Mouse (Mus musculus) C2C12 (cell line): Measurements from ENCODE around the gene Usp39.

ENCODE experiments used
- CEBPB ChIP-seq: IDR thresholded peaks from one replicate; pipeline ENCODE4 v1.6.1; 2011; ENCODE audit warnings: low read depth, mild to moderate bottlenecking, control low read depth, moderate library complexity
- CTCF ChIP-seq: IDR thresholded peaks from one replicate; pipeline ENCODE4 v1.5.1; 2011; ENCODE audit not compliant: control insufficient read depth, insufficient read depth, insufficient read length
- USF1 ChIP-seq: IDR thresholded peaks from one replicate; pipeline ENCODE4 v1.6.1; 2011; ENCODE audit warnings: low read depth, mild to moderate bottlenecking, control low read depth, moderate library complexity

GRCm38 (mm10) chr6:72379377-72380130 lies 34.6 kb upstream of the Usp39 start:
- TF ChIP-seq CTCF (no peak), CEBPB (no peak), USF1 (no peak)
